Mouse (Mus musculus): ENCODE results near the gene Gm17026. TPM values are rescaled to one million over a fixed set of nuclear protein-coding genes. Genes with fewer than 3 reads are reported as not detected.
"Not testable (repeated sequence)": the region's sequence is repeated elsewhere in the genome, so short reads cannot be mapped to it uniquely, and the experiment has no call there.

Gm17026 gene
- polyA plus RNA-seq (2015; fragmentation: Nextera tagmentation; extraction: Ambion mirVana), result not detected in 2 replicates

DNA sequence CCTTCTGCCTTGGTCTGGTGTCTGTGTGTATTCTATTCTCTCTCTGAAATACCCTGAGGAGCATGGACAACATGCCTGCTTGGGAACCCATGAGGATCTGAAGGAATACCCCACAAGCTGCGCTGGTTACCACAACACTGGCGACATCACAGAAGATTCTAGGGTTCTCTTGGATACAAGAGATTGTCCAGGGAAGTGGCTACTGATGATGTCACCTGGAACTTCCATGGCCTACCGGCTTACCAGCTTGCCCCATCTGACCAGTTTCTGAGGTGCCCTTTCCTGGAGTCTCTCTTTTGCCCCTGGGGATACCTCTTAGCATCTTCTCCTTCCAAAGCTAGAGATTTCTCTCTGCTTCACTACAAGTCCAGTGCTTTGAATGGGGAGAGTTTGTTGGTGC is at the start of gene Gm17026:
Gene Gm17026, minus strand, starts transcription at position 101 of the 400 bp plus-strand sequence.
- H3K4me3 ChIP-seq (ENCODE audit: low read length); H3K27me3 ChIP-seq (replicated peaks; ENCODE audit: control insufficient read depth, insufficient read depth, low read length); H3K9ac ChIP-seq (ENCODE audit: low read depth, low read length); H3K4me2 ChIP-seq (ENCODE audit: low read length); ATAC-seq; H3K4me1 ChIP-seq (ENCODE audit: control insufficient read depth, insufficient read depth, low read depth, low read length); H3K36me3 ChIP-seq (ENCODE audit: control insufficient read depth, insufficient read depth, low read length); H3K9me3 ChIP-seq (ENCODE audit: control insufficient read depth, low read length); H3K27ac ChIP-seq (ENCODE audit: low read depth, low read length): not testable (repeated sequence)
- no CpG with 5 or more reads among the region's 3 CpGs for WGBS

- H3K36me3 ChIP-seq (ENCODE audit: control insufficient read depth, insufficient read depth, low read length); H3K9me3 ChIP-seq (ENCODE audit: control insufficient read depth, low read length); H3K4me2 ChIP-seq (ENCODE audit: low read length); ATAC-seq; H3K4me3 ChIP-seq (ENCODE audit: low read length); H3K4me1 ChIP-seq (ENCODE audit: control insufficient read depth, insufficient read depth, low read depth, low read length); H3K27ac ChIP-seq (ENCODE audit: low read depth, low read length); H3K9ac ChIP-seq (ENCODE audit: low read depth, low read length); H3K27me3 ChIP-seq (replicated peaks; ENCODE audit: control insufficient read depth, insufficient read depth, low read length): not testable (repeated sequence)
- WGBS, result no CpG with 5 or more reads among the region's 3 CpGs
Measured at GRCm38 (mm10) chr14:42297258-42297657, 37.4 kb upstream of the Gm17026 start, which contains the start of gene Gm9611. Gene Gm9611 (minus strand): TSS chr14:42297358.

DNA sequence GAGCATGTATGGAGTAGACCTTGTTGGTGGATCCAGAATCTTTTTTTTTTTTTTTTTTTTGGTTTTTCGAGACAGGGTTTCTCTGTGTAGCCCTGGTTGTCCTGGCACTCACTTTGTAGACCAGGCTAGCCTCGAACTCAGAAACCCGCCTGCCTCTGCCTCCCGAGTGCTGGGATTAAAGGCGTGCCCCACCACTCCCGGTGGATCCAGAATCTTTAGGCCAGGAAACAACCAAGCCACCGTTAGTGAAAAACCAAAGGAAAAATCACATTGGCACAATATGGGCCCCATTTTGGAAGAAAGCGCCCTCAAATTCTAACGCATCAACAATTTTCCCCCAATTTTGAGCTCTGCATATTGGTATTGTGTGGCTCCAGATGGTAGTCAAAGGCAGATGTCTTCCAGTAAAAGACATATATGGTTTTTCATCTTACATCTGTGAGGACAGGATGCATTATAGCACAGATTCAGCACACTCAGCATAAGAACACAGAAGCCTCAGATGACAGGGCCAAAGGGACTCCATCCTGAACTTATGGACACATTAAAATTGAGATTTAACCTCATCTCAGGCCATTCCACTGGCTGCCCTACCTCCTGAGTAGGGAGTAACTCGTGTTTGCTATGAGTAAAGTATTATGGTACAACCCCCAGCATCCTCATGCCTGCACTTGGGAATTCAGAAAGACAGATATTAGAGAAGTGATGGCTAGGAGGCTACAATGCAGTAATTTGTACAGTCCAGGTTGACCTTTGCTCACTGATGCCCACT is 42.9 kb downstream of the Gm17026 start:
- not testable (repeated sequence) for H3K4me1 ChIP-seq (ENCODE audit: control insufficient read depth, insufficient read depth, low read depth, low read length); H3K4me3 ChIP-seq (ENCODE audit: low read length)
- 81% methylated on average over 8 of the region's 10 CpGs for WGBS

More for the DNA sequence above, 42.9 kb downstream of the Gm17026 start:
- ATAC-seq; H3K27me3 ChIP-seq (replicated peaks; ENCODE audit: control insufficient read depth, insufficient read depth, low read length); H3K36me3 ChIP-seq (ENCODE audit: control insufficient read depth, insufficient read depth, low read length); H3K4me2 ChIP-seq (ENCODE audit: low read length); H3K9me3 ChIP-seq (ENCODE audit: control insufficient read depth, low read length); H3K9ac ChIP-seq (ENCODE audit: low read depth, low read length); H3K27ac ChIP-seq (ENCODE audit: low read depth, low read length): not testable (repeated sequence)

Small RNA genes lying within 50 kb of the gene (microRNA-seq; reads per million reads assigned to microRNA genes)
- gene Gm25208 (not detected), gene Gm25892 (not detected)

Other genes with a start within 250 kb of the Gm17026 start
- 0.19 TPM in 1 of 2 replicates, not detected in the other for gene Gm7951, start 142.7 kb downstream of the Gm17026 start, polyA plus RNA-seq (2015; fragmentation: Nextera tagmentation; extraction: Ambion mirVana)
- not detected in 2 replicates for gene Gm17027, start 97.4 kb downstream of the Gm17026 start, polyA plus RNA-seq (2015; fragmentation: Nextera tagmentation; extraction: Ambion mirVana)
- not detected in 2 replicates for gene Gm3573, start 69.3 kb downstream of the Gm17026 start, polyA plus RNA-seq (2015; fragmentation: Nextera tagmentation; extraction: Ambion mirVana)
- not detected in 2 replicates for gene Gm9611, start 37.3 kb upstream of the Gm17026 start, polyA plus RNA-seq (2015; fragmentation: Nextera tagmentation; extraction: Ambion mirVana)
- gene Gm7995, start 50.2 kb upstream of the Gm17026 start, polyA plus RNA-seq (2015; fragmentation: Nextera tagmentation; extraction: Ambion mirVana), result not detected in 2 replicates
- not detected in 2 replicates for gene Gm8005, start 179.6 kb upstream of the Gm17026 start, polyA plus RNA-seq (2015; fragmentation: Nextera tagmentation; extraction: Ambion mirVana)
- not detected in 2 replicates for gene Gm8011, start 203.8 kb upstream of the Gm17026 start, polyA plus RNA-seq (2015; fragmentation: Nextera tagmentation; extraction: Ambion mirVana)
- gene Gm8020, start 242.3 kb upstream of the Gm17026 start, polyA plus RNA-seq (2015; fragmentation: Nextera tagmentation; extraction: Ambion mirVana), result not detected in 2 replicates

Measured in hindbrain, embryonic 16.5 days (tissue).